Mouse (Mus musculus) myocyte (in vitro differentiated cells): ENCODE data around the gene Myo1d.
A peak's percentile ranks its signal among the peaks of the same experiment; 100 is the strongest.

Experiments
- CEBPB ChIP-seq: IDR thresholded peaks from 2 replicates; pipeline ENCODE4 v1.6.1; 2011; ENCODE audit warnings: mild to moderate bottlenecking, moderate library complexity; ENCODE audit not compliant: poor library complexity, insufficient read depth, severe bottlenecking
- E2F4 ChIP-seq: IDR thresholded peaks from one replicate; pipeline ENCODE4 v1.6.1; 2011; ENCODE audit warnings: mild to moderate bottlenecking, control low read depth, moderate library complexity; ENCODE audit not compliant: insufficient read depth
- MAX ChIP-seq: IDR thresholded peaks from one replicate; pipeline ENCODE4 v1.6.1; 2011; ENCODE audit warnings: low read depth, mild to moderate bottlenecking, control low read depth
- MYOG ChIP-seq, 3 experiments: IDR thresholded peaks; one replicate each; pipeline ENCODE4 v1.6.1; 2011; ENCODE audit warnings: control low read depth in 2 of 3, low read depth in 2 of 3, mild to moderate bottlenecking in 2 of 3; ENCODE audit not compliant: insufficient read length in 2 of 3, control insufficient read depth in 1 of 3, insufficient read depth in 1 of 3
- POLR2A ChIP-seq: IDR thresholded peaks from one replicate; pipeline ENCODE4 v1.6.1; 2011; ENCODE audit warnings: low read depth, mild to moderate bottlenecking, control low read depth, moderate library complexity; ENCODE audit not compliant: insufficient read length
- POLR2AphosphoS2 ChIP-seq: IDR thresholded peaks from one replicate; pipeline ENCODE4 v1.6.1; 2011; ENCODE audit warnings: low read depth, control low read depth; ENCODE audit not compliant: insufficient read length
- REST ChIP-seq: IDR thresholded peaks from one replicate; pipeline ENCODE4 v1.6.1; 2011; ENCODE audit warnings: mild to moderate bottlenecking, control low read depth, moderate library complexity; ENCODE audit not compliant: insufficient read depth, insufficient read length
- SRF ChIP-seq: IDR thresholded peaks from one replicate; pipeline ENCODE4 v1.6.1; 2011; ENCODE audit warnings: low read depth; ENCODE audit not compliant: control insufficient read depth, insufficient read length
- TCF12 ChIP-seq: IDR thresholded peaks from one replicate; pipeline ENCODE4 v1.6.1; 2011; ENCODE audit warnings: mild to moderate bottlenecking, control low read depth; ENCODE audit not compliant: poor library complexity, insufficient read depth, severe bottlenecking
- TCF3 ChIP-seq: IDR thresholded peaks from one replicate; pipeline ENCODE4 v1.6.1; 2011; ENCODE audit warnings: low read depth, control low read depth; ENCODE audit not compliant: insufficient read length
- USF1 ChIP-seq: IDR thresholded peaks from one replicate; pipeline ENCODE4 v1.6.1; 2011; ENCODE audit warnings: low read depth, mild to moderate bottlenecking, control low read depth, moderate library complexity

GRCm38 (mm10) chr11:80809993-80810821 lies 30.4 kb upstream of the Myo1d start, which contains the start of gene Tmem98:
- TF ChIP-seq SRF (no peak), TCF12 (no peak), REST (no peak), POLR2A (peak; percentile 59), E2F4 (no peak), TCF3 (no peak), MAX (no peak), POLR2AphosphoS2 (no peak), USF1 (no peak), MYOG (IDR thresholded peaks at IDR 0.05; ENCODE audit: control insufficient read depth in 1 of 3, insufficient read depth in 1 of 3, insufficient read length in 2 of 3, low read depth in 2 of 3) (no peak), CEBPB (no peak)
